Mouse (Mus musculus): ENCODE measurements around the gene Arf3. TPM values are rescaled to one million over a fixed set of nuclear protein-coding genes. Genes with fewer than 3 reads are reported as not detected.

The Arf3 gene
- polyA plus RNA-seq, 1 experiment = 730 TPM

DNA sequence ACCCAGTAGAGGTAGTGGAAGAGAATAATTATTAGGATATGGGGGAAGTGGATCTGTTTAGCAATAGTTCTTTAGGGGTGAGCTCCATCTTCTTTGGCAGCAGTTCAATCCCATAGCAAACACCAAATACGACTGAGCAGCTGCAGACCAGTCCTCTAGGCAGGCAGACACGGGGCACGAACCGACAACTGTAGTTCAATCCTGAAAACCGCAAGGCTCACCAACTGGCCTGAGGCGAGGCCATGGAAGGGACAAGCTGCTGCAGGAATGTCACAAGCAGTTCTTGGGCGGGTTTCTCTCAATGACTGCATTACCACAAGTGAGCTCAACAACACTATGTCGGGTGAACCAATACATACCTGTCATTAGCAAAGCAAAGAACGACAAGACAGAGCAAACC is 58.7 kb downstream of the Arf3 start:
- Histone ChIP-seq H3K4me3 (ENCODE audit: insufficient read depth, low read length) (no peak overlapping the region), H3K27ac (ENCODE audit: insufficient read depth, low read length) (no peak overlapping the region), H3K4me1 (ENCODE audit: control insufficient read depth, insufficient read depth, low read length) (no peaks in the 10 kb centered on the region)
- TF ChIP-seq CTCF (IDR thresholded peaks at IDR 0.05; ENCODE audit: extremely low read depth, insufficient read depth, low read length) (no peak), POLR2A (IDR thresholded peaks at IDR 0.05; ENCODE audit: extremely low read depth, insufficient read depth, low read length) (no peak)

- TF ChIP-seq CTCF (IDR thresholded peaks at IDR 0.05; ENCODE audit: extremely low read depth, insufficient read depth, low read length) = peak; percentile 57
- peak; percentile 32; the same call in 1 of the 2 replicates for TF ChIP-seq POLR2A (IDR thresholded peaks at IDR 0.05; ENCODE audit: extremely low read depth, insufficient read depth, low read length)
- Histone ChIP-seq H3K4me1 (ENCODE audit: control insufficient read depth, insufficient read depth, low read length) (no peaks in the 10 kb centered on the region), H3K27ac (ENCODE audit: insufficient read depth, low read length) (peak overlapping the region; percentile 60; the same call in 1 of the 2 replicates), H3K4me3 (ENCODE audit: insufficient read depth, low read length) (peak overlapping the region; percentile 36)
Observed at GRCm38 (mm10) chr15:98699190-98700105, 63.6 kb downstream of the Arf3 start.

GRCm38 (mm10) chr15:98696216-98696615 is 66.8 kb downstream of the Arf3 start:
- TF ChIP-seq POLR2A (IDR thresholded peaks at IDR 0.05; ENCODE audit: extremely low read depth, insufficient read depth, low read length) (no peak), CTCF (IDR thresholded peaks at IDR 0.05; ENCODE audit: extremely low read depth, insufficient read depth, low read length) (no peak)
- Histone ChIP-seq H3K27ac (ENCODE audit: insufficient read depth, low read length) (no peak overlapping the region), H3K4me3 (ENCODE audit: insufficient read depth, low read length) (no peak overlapping the region), H3K4me1 (ENCODE audit: control insufficient read depth, insufficient read depth, low read length) (no peaks in the 10 kb centered on the region)

DNA sequence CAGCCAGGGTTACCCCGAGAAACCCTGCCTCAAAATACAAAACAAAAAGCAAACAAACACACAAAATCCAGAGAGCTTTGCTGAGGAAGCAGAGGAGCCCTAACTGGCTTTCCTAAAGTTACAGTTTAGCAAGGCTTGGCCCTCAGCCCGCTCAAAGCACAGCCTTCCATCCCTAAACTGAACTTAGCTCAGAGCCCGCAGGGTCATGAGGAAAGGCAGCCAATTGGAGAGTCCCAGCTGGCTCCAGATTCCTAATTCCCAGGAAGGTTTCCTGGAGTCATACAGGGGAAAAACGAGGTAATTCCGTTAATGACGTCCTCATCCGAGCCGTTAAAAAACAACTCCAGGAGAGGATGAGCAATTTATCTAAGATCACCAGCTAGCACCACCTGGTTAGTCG is 67.3 kb downstream of the Arf3 start:
- no peak for TF ChIP-seq POLR2A (IDR thresholded peaks at IDR 0.05; ENCODE audit: extremely low read depth, insufficient read depth, low read length)
- Histone ChIP-seq H3K27ac (ENCODE audit: insufficient read depth, low read length) (no peak overlapping the region), H3K4me1 (ENCODE audit: control insufficient read depth, insufficient read depth, low read length) (peaks cover 4% of the 10 kb centered on the region; the same call in 1 of the 2 replicates), H3K4me3 (ENCODE audit: insufficient read depth, low read length) (no peak overlapping the region)

DNA sequence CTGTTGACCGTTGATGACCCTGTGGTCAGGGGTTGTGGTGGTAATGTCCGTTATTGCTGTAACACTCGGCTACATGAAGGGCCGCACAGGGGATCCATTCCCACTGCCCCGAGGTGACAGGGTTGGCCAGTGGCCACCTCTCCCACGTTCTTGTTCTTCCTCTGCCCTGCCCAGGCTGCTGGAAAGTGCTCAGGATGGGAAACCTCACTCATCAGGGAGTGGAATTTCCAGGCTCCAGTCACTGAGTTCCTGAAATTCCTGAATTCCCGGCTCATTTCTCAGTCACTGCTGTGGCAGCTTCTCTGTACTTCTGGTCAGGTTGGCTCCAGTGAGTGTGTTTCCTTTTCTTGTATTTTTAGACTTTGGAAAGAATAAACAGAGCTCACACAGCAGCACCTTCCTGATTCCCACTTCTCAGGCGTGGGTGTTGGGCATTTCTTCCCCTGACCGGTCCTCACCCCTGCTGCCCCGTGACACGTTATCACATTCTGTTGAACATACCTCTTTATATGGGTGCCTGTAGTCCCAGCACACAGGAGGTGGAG is 70.8 kb downstream of the Arf3 start:
- TF ChIP-seq CTCF (IDR thresholded peaks at IDR 0.05; ENCODE audit: extremely low read depth, insufficient read depth, low read length) = no peak
- no peak for TF ChIP-seq POLR2A (IDR thresholded peaks at IDR 0.05; ENCODE audit: extremely low read depth, insufficient read depth, low read length)
- Histone ChIP-seq H3K27ac (ENCODE audit: insufficient read depth, low read length) (peak overlapping the region; percentile 39; the same call in 1 of the 2 replicates), H3K4me3 (ENCODE audit: insufficient read depth, low read length) (no peak overlapping the region), H3K4me1 (ENCODE audit: control insufficient read depth, insufficient read depth, low read length) (peaks cover 4% of the 10 kb centered on the region)

GRCm38 (mm10) chr15:98691486-98692147 is 71.4 kb downstream of the Arf3 start:
- Histone ChIP-seq H3K4me3 (ENCODE audit: insufficient read depth, low read length) (no peak overlapping the region), H3K27ac (ENCODE audit: insufficient read depth, low read length) (peak overlapping the region; percentile 39; the same call in 1 of the 2 replicates), H3K4me1 (ENCODE audit: control insufficient read depth, insufficient read depth, low read length) (peaks cover 4% of the 10 kb centered on the region)
- TF ChIP-seq POLR2A (IDR thresholded peaks at IDR 0.05; ENCODE audit: extremely low read depth, insufficient read depth, low read length) = no peak
- no peak for TF ChIP-seq CTCF (IDR thresholded peaks at IDR 0.05; ENCODE audit: extremely low read depth, insufficient read depth, low read length)

DNA sequence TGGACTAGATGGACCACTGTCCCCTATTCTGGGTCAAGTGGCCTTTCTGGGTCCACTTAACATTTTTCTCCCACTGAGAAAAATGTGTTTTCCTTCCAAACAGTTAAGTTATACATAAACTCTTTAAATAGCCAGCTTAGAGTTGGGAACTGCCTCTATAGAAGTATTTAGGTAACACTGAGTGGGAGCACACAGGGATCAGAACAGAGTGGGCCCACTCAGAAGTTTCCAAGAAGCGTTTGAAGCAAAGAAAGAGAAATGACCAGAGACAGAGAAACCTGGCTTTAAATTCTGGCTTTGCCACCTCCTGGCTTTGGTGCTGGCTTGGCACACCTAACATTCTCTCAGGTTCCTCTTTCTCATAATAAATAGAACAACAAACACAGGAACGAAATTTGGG is 73.3 kb downstream of the Arf3 start:
- Histone ChIP-seq H3K4me3 (ENCODE audit: insufficient read depth, low read length) (no peak overlapping the region), H3K27ac (ENCODE audit: insufficient read depth, low read length) (0 out of 2 replicates have a peak overlapping the region, but pooled peaks have one; percentile 14), H3K4me1 (ENCODE audit: control insufficient read depth, insufficient read depth, low read length) (peaks cover 4% of the 10 kb centered on the region)
- no peak for TF ChIP-seq CTCF (IDR thresholded peaks at IDR 0.05; ENCODE audit: extremely low read depth, insufficient read depth, low read length)
- no peak for TF ChIP-seq POLR2A (IDR thresholded peaks at IDR 0.05; ENCODE audit: extremely low read depth, insufficient read depth, low read length)

Other genes starting within 250 kb of the Arf3 start
- 52.9 and 55.7 TPM in 2 replicates for gene Kansl2, start 228.9 kb downstream of the Arf3 start, polyA plus RNA-seq (2012; rRNA removed)
- gene Ccnt1, start 192.3 kb downstream of the Arf3 start, polyA plus RNA-seq (2012; rRNA removed) = 17.4 and 17.9 TPM in 2 replicates
- gene 4930415O20Rik, start 192.2 kb downstream of the Arf3 start, polyA plus RNA-seq (2012; rRNA removed) = not detected in 2 replicates
- 38.2 and 44.3 TPM in 2 replicates for gene Adcy6, start 153.1 kb downstream of the Arf3 start, polyA plus RNA-seq (2012; rRNA removed)
- gene Cacnb3, start 132.4 kb downstream of the Arf3 start, polyA plus RNA-seq (2012; rRNA removed) = 339 and 348 TPM in 2 replicates
- gene Ddx23, start 100.3 kb downstream of the Arf3 start, polyA plus RNA-seq (2012; rRNA removed) = 53.4 and 60.5 TPM in 2 replicates
- gene Rnd1, start 85.8 kb downstream of the Arf3 start, polyA plus RNA-seq (2012; rRNA removed) = 34.5 and 37.4 TPM in 2 replicates
- 9.3 and 10.6 TPM in 2 replicates for gene Ccdc65, start 55.0 kb downstream of the Arf3 start, polyA plus RNA-seq (2012; rRNA removed)
- gene Fkbp11, start 35.0 kb downstream of the Arf3 start, polyA plus RNA-seq (2012; rRNA removed) = 2.1 TPM in 2 replicates
- 2.6 and 3.1 TPM in 2 replicates for gene Wnt10b, start 14.9 kb upstream of the Arf3 start, polyA plus RNA-seq (2012; rRNA removed)
- 0.15 and 0.17 TPM in 2 replicates for gene Wnt1, start 26.6 kb upstream of the Arf3 start, polyA plus RNA-seq (2012; rRNA removed)
- 723 and 876 TPM in 2 replicates for gene Ddn, start 46.3 kb upstream of the Arf3 start, polyA plus RNA-seq (2012; rRNA removed)
- 71.3 and 75.7 TPM in 2 replicates for gene Prkag1, start 68.3 kb upstream of the Arf3 start, polyA plus RNA-seq (2012; rRNA removed)
- 33.0 and 37.9 TPM in 2 replicates for gene Kmt2d, start 108.0 kb upstream of the Arf3 start, polyA plus RNA-seq (2012; rRNA removed)
- 18.3 and 19.9 TPM in 2 replicates for gene Rhebl1, start 131.3 kb upstream of the Arf3 start, polyA plus RNA-seq (2012; rRNA removed)
- 0.25 and 0.28 TPM in 2 replicates for gene Dhh, start 135.3 kb upstream of the Arf3 start, polyA plus RNA-seq (2012; rRNA removed)
- 24.7 and 27.1 TPM in 2 replicates for gene Lmbr1l, start 155.0 kb upstream of the Arf3 start, polyA plus RNA-seq (2012; rRNA removed)
- 1,160 and 1,231 TPM in 2 replicates for gene Tuba1b, start 171.4 kb upstream of the Arf3 start, polyA plus RNA-seq (2012; rRNA removed)
- 0.35 and 0.55 TPM in 2 replicates for gene Gm49450, start 190.3 kb upstream of the Arf3 start, polyA plus RNA-seq (2012; rRNA removed)
- 1,321 and 1,512 TPM in 2 replicates for gene Tuba1a, start 190.5 kb upstream of the Arf3 start, polyA plus RNA-seq (2012; rRNA removed)